Mouse (Mus musculus) intestine, embryonic 15.5 days (tissue): ENCODE measurements around the gene Cfap58. TPM values are rescaled to one million over a fixed set of nuclear protein-coding genes. Genes with fewer than 3 reads are reported as not detected.

ENCODE experiments used
- ATAC-seq: fragments of 200-750 bp; cut with Nextera tagmentation; 2 replicates; pipeline ENCODE4 v1.8.0; 2017; ENCODE audit warnings: moderate TSS enrichment, moderate library complexity
- H3K27ac ChIP-seq: fragments of 300-500 bp; sonication (generic); 2 replicates; pipeline ENCODE4 v1.5.1; 2015; ENCODE audit warnings: mild to moderate bottlenecking, inconsistent platforms
- H3K27me3 ChIP-seq: fragments of 300-500 bp; sonication (generic); replicated peaks from 2 replicates; pipeline ENCODE4 v1.6.1; 2015; ENCODE audit warnings: inconsistent platforms
- H3K36me3 ChIP-seq: fragments of 300-500 bp; sonication (generic); 2 replicates; pipeline ENCODE4 v1.6.1; 2015; ENCODE audit warnings: inconsistent platforms
- H3K4me1 ChIP-seq: fragments of 300-500 bp; sonication (generic); replicated peaks from 2 replicates; pipeline ENCODE4 v1.6.1; 2015; ENCODE audit warnings: inconsistent platforms
- H3K4me2 ChIP-seq: fragments of 300-500 bp; sonication (generic); replicated peaks from 2 replicates; pipeline ENCODE4 v1.6.1; 2015; ENCODE audit warnings: mild to moderate bottlenecking, inconsistent platforms
- H3K4me3 ChIP-seq: fragments of 300-500 bp; sonication (generic); replicated peaks from 2 replicates; pipeline ENCODE4 v1.5.1; 2015; ENCODE audit warnings: inconsistent platforms
- H3K9ac ChIP-seq: fragments of 300-500 bp; sonication (generic); 2 replicates; pipeline ENCODE4 v1.6.1; 2015; ENCODE audit warnings: inconsistent platforms
- H3K9me3 ChIP-seq: fragments of 300-500 bp; sonication (generic); 2 replicates; pipeline ENCODE4 v1.6.1; 2016; ENCODE audit warnings: inconsistent platforms
- WGBS: fragments of 180-500 bp; shearing (Covaris S2); methylation state at CpG from one replicate; pipeline ENCODE4 v1.1.7; 2015; 5-methylcytosine and 5-hydroxymethylcytosine counted together
- polyA plus RNA-seq: library from polyadenylated mRNA; unstranded; fragments of >200 nt; fragmentation: Nextera tagmentation; extraction: Ambion mirVana; gene quantifications from 2 replicates; pipeline ENCODE4 v1.2.1, GENCODE M21; 2015

Cfap58 gene
- polyA plus RNA-seq, 1 experiment from 2014 or later, result not detected

DNA sequence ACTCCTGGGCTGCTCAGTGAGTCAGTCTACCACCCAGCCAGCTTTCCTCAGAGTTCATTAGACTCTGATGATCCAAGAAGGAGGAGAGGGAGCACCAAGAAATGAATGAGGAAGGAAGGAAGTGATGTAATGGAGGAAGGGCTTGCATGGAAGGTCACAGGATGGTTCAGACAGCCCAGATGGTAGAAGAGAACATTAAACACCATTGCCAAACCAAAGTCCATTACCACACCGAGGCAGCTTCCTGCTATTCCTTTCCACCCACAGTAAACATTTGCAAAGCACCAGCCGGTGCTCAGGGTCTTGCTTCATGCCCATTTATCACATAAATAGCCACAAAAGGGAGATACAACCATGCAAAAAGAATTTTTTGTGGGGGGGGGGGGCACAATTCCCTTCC, 89.4 kb downstream of the Cfap58 start:
- Histone ChIP-seq H3K4me2 (no peak overlapping the region), H3K36me3 (no peaks in the 10 kb centered on the region), H3K9me3 (no peaks in the 10 kb centered on the region), H3K4me3 (no peak overlapping the region), H3K27me3 (no peaks in the 10 kb centered on the region), H3K27ac (no peak overlapping the region), H3K9ac (no peak overlapping the region), H3K4me1 (no peaks in the 10 kb centered on the region)
- ATAC-seq, result no peak
- 42% methylated on average over 2 of the region's 2 CpGs for WGBS

DNA sequence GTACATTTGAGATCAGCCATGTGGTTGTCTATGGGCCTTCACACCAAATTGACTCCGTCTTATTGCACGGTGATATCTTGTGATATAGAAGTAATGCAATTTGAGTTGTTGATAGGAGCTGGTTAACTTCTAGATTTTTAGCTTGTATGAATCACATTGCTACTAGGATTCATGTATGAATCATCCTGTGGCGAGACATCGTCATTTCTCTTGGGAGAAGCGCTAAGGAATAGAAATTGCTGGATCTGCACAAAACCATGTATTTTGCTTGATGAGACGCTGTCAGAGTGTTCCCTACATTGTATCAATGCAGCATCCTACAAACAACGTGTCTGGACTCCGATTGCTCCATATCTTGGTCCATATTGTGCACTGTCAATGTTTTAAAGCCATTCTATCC, 102.1 kb downstream of the Cfap58 start:
- no peak for ATAC-seq
- WGBS, result 91% methylated on average over 8 of the region's 8 CpGs

DNA sequence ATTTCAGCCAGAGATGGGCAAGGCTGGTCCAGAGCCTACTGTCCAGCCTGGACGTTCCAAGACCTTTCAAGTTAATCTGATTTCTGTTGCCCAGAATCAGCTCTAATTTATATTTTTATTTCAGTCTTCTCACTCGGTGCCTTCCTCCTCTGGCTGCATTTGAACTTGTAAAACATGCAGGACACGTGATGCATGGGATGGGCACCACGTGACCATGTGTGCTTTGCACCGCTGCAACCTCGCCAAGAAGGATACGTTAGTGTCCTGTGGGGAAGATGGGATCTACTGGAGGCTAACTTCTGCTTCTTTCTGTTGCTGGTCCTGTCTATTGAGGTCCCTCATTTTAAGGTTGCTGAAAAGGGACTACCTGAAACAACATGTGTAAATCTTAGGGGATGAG, 109.8 kb downstream of the Cfap58 start:
- Histone ChIP-seq H3K9me3 (no peaks in the 10 kb centered on the region), H3K27me3 (no peaks in the 10 kb centered on the region), H3K4me1 (no peaks in the 10 kb centered on the region), H3K36me3 (no peaks in the 10 kb centered on the region), H3K9ac (no peak overlapping the region), H3K4me2 (no peak overlapping the region), H3K27ac (no peak overlapping the region), H3K4me3 (no peak overlapping the region)
- ATAC-seq, result no peak
- whole genome bisulfite sequencing, result 79% methylated on average over 7 of the region's 7 CpGs

More for the DNA sequence above, 102.1 kb downstream of the Cfap58 start:
- Histone ChIP-seq H3K36me3 (no peaks in the 10 kb centered on the region), H3K9me3 (no peaks in the 10 kb centered on the region), H3K27ac (no peak overlapping the region), H3K4me1 (no peaks in the 10 kb centered on the region), H3K9ac (no peak overlapping the region), H3K4me3 (no peak overlapping the region), H3K4me2 (no peak overlapping the region), H3K27me3 (no peaks in the 10 kb centered on the region)

DNA sequence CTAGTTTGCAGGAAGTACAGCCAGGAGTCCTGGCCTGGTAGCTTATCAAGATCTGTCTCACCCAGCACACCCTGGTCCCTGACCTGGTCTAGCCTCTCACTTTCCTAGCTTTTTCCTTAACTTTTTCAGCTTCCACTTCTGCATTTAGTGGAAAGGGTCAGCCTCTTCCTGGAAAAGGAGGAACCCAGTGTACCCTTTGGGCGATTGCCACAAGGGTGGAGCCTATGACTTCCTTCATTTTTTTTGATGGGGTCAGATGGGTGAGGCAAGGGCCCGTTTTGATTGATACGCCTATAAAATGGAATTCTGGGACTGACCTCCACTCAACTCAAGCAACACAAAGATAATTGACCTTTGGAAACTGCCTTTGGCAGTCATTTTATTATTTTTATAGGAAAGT, 111.9 kb downstream of the Cfap58 start:
- no peak overlapping the region for H3K27ac ChIP-seq
- no peak overlapping the region for H3K9ac ChIP-seq
- no peak overlapping the region for H3K4me2 ChIP-seq
- no peaks in the 10 kb centered on the region for H3K36me3 ChIP-seq
- H3K9me3 ChIP-seq, result no peaks in the 10 kb centered on the region
- H3K4me1 ChIP-seq, result no peaks in the 10 kb centered on the region
- 62% methylated on average over 3 of the region's 3 CpGs for WGBS
- ATAC-seq, result no peak
- no peaks in the 10 kb centered on the region for H3K27me3 ChIP-seq
- H3K4me3 ChIP-seq, result no peak overlapping the region

DNA sequence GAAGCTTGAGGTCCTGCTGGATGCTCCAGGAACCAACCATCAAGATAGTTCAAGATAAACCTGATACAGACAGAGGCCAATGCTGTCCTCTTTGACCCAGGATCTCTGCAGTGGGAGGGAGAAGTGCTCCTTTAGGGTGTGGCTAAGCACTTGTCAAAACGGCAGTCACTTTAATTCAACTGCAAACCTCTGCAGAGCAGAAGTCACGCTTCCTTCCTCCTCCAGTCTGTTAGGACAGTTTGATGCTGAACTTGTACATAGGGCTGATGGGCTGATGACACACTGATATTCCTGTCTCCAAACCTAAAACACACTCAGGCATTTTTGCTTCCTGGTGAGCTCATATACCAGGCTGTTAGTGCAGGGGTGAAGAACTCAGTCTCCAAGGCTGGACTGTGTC, 125.8 kb downstream of the Cfap58 start:
- Histone ChIP-seq H3K4me1 (no peaks in the 10 kb centered on the region), H3K9ac (no peak overlapping the region), H3K9me3 (no peaks in the 10 kb centered on the region), H3K27me3 (no peaks in the 10 kb centered on the region), H3K4me2 (no peak overlapping the region), H3K36me3 (no peaks in the 10 kb centered on the region), H3K27ac (no peak overlapping the region), H3K4me3 (no peak overlapping the region)
- ATAC-seq, result no peak
- 28% methylated on average over 2 of the region's 2 CpGs for WGBS

DNA sequence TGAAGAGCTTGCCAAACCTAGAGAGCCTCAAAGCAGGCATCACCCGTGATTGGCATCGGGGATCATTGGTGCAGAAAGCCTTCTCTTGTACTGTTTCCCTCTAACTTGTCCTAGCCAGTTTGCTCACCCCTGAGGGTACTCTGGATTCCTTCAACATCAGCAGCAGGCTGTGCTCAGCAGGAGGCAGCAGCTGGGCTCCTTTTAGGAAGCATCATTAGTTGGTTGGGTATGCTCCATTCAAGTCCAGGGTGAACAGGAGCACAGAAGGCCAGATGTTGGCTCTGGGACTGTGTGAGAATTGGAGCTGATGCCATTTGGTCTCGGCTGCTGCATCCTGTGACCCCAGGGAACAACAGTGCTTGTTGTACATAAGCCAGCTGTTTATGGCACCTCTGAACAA, 142.2 kb downstream of the Cfap58 start:
- no peak for ATAC-seq
- no peak overlapping the region for H3K27ac ChIP-seq
- no peak overlapping the region for H3K4me2 ChIP-seq
- H3K27me3 ChIP-seq, result no peaks in the 10 kb centered on the region
- no peaks in the 10 kb centered on the region for H3K4me1 ChIP-seq
- H3K36me3 ChIP-seq, result no peaks in the 10 kb centered on the region
- H3K9me3 ChIP-seq, result no peaks in the 10 kb centered on the region
- WGBS, result 64% methylated on average over 3 of the region's 3 CpGs
- H3K9ac ChIP-seq, result no peak overlapping the region
- H3K4me3 ChIP-seq, result no peak overlapping the region

DNA sequence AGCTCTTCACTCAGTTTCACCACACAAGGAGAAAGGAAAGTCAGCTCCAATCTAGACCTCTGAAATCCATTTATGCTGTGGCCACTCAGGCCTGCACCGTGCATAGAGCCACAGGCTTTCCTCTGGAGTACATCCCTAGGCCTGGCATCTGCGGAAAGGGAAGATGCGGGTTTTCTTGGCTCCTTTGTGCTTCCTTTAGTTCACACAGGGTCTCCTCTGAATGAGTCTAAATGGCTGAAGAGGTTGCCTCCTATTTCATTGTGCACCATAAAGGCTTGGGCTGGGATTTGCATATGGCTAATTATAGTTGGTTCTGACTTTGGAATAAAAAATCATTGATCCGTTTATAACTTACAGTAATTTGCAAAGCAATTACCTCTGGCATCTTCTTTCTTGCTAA, 144.0 kb downstream of the Cfap58 start:
- no peaks in the 10 kb centered on the region for H3K27me3 ChIP-seq
- H3K4me3 ChIP-seq, result no peak overlapping the region
- 92% methylated on average over 4 of the region's 4 CpGs for WGBS
- ATAC-seq, result no peak
- no peaks in the 10 kb centered on the region for H3K36me3 ChIP-seq
- no peaks in the 10 kb centered on the region for H3K9me3 ChIP-seq
- no peak overlapping the region for H3K4me2 ChIP-seq
- H3K4me1 ChIP-seq, result no peaks in the 10 kb centered on the region
- no peak overlapping the region for H3K27ac ChIP-seq
- H3K9ac ChIP-seq, result no peak overlapping the region

Other genes starting within 250 kb of the Cfap58 start
- gene Col17a1, start 245.6 kb upstream of the Cfap58 start, polyA plus RNA-seq, result 0.58 and 0.78 TPM in 2 replicates
- 209 and 240 TPM in 2 replicates for gene Sfr1, start 206.0 kb upstream of the Cfap58 start, polyA plus RNA-seq
- gene Gsto1, start 82.7 kb upstream of the Cfap58 start, polyA plus RNA-seq, result 468 and 476 TPM in 2 replicates
- 0.68 and 0.97 TPM in 2 replicates for gene Gsto2, start 72.1 kb upstream of the Cfap58 start, polyA plus RNA-seq
- 0.11 and 0.28 TPM in 2 replicates for gene Cfap43, start 18.4 kb upstream of the Cfap58 start, polyA plus RNA-seq
- 9.8 and 10.7 TPM in 2 replicates for gene Itprip, start 18.4 kb upstream of the Cfap58 start, polyA plus RNA-seq